Mouse (Mus musculus) C2C12 (cell line): ENCODE measurements around the gene Ldb1. TPM values are rescaled to one million over a fixed set of nuclear protein-coding genes. Genes with fewer than 3 reads are reported as not detected.

Source experiments
- H3K27me3 ChIP-seq: one replicate; pipeline ENCODE4 v1.6.1; 2011; ENCODE audit not compliant: control insufficient read depth, insufficient read depth, insufficient read length
- H3K36me3 ChIP-seq: one replicate; pipeline ENCODE4 v1.6.1; 2011; ENCODE audit not compliant: control insufficient read depth, insufficient read depth
- H3K4me3 ChIP-seq: one replicate; pipeline ENCODE4 v1.5.1; 2011; ENCODE audit warnings: mild to moderate bottlenecking, control low read depth; ENCODE audit not compliant: poor library complexity, insufficient read depth, severe bottlenecking
- H3K79me2 ChIP-seq: one replicate; pipeline ENCODE4 v1.6.1; 2011; ENCODE audit not compliant: control insufficient read depth, insufficient read depth
- H3K79me3 ChIP-seq: one replicate; pipeline ENCODE4 v1.6.1; 2011; ENCODE audit warnings: low read depth, control low read depth
- H3ac ChIP-seq: one replicate; pipeline ENCODE3; 2011; ENCODE audit warnings: low read depth; ENCODE audit not compliant: control insufficient read depth, insufficient read length
- CEBPB ChIP-seq: IDR thresholded peaks from one replicate; pipeline ENCODE4 v1.6.1; 2011; ENCODE audit warnings: low read depth, mild to moderate bottlenecking, control low read depth, moderate library complexity
- CTCF ChIP-seq: IDR thresholded peaks from one replicate; pipeline ENCODE4 v1.5.1; 2011; ENCODE audit not compliant: control insufficient read depth, insufficient read depth, insufficient read length
- FOSL1 ChIP-seq: IDR thresholded peaks from one replicate; pipeline ENCODE4 v1.8.0; 2011; ENCODE audit warnings: mild to moderate bottlenecking, low read length; ENCODE audit not compliant: poor library complexity, insufficient read depth, severe bottlenecking
- MAX ChIP-seq: IDR thresholded peaks from one replicate; pipeline ENCODE4 v1.6.1; 2011; ENCODE audit warnings: mild to moderate bottlenecking, control low read depth
- MYOD1 ChIP-seq: IDR thresholded peaks from one replicate; pipeline ENCODE4 v1.6.1; 2011; ENCODE audit warnings: low read depth; ENCODE audit not compliant: control insufficient read depth, insufficient read length
- MYOG ChIP-seq: IDR thresholded peaks from one replicate; pipeline ENCODE4 v1.6.1; 2011; ENCODE audit not compliant: control insufficient read depth, insufficient read length; ENCODE audit errors: extremely low read depth
- USF1 ChIP-seq: IDR thresholded peaks from one replicate; pipeline ENCODE4 v1.6.1; 2011; ENCODE audit warnings: low read depth, mild to moderate bottlenecking, control low read depth, moderate library complexity
- polyA plus RNA-seq: library from polyadenylated mRNA; unstranded; fragments of >200 nt; fragmentation: generic; extraction: Trizol; gene quantifications from one replicate; pipeline ENCODE4 v1.2.1, GENCODE M21; 2012; ENCODE audit warnings: missing spikeins

The Ldb1 gene
- polyA plus RNA-seq, 1 experiment = 80.5 TPM

DNA sequence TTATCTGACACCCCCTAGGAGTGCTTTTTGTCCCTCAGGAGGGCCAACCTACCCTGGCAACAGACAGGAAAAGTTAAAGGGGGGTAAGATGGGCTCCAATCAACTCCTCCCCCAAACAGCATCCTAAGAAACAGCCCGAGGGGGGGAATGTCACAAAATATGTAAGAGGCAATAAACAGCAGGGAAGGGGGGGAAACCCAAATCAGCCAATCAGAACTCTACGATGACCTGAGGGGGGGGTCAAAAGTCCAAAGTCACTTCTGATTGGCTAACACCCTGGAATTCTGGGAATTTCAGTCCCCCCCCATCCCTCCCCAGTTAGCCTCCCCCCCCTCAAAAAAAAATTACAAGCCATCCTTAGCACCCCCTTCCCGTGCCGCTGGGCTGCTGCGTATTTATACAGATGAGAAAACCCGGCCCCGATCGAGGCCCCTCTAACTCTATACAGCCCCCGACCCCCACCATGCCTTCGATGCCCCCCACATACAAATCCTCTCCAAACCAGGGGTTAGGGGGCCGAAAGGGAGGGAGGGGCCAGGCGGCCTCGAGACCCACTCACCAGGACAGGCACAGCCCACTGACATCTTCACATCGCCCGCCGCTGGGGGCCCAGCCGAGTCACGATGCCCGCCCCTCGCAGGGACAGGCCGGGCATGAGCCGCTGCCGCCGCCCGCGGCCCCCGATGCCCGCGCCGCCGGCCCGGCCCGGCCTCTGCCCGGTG lies 582 bp downstream of the Ldb1 start, which contains the start of gene Pprc1:
Pprc1 (plus strand) TSS at position 616 of the 722 bp plus-strand sequence.
- H3K4me3 ChIP-seq = peak within 1 kb of the TSS; percentile 76
- H3K36me3 ChIP-seq = no peaks in the 10 kb centered on the region
- H3K79me2 ChIP-seq = peaks cover 54% of the 10 kb centered on the region
- peaks cover 36% of the 10 kb centered on the region for H3K79me3 ChIP-seq
- no peaks in the 10 kb centered on the region for H3K27me3 ChIP-seq
- peak within 1 kb of the TSS; percentile 76 for H3ac ChIP-seq
- no peak for TF ChIP-seq MAX

DNA sequence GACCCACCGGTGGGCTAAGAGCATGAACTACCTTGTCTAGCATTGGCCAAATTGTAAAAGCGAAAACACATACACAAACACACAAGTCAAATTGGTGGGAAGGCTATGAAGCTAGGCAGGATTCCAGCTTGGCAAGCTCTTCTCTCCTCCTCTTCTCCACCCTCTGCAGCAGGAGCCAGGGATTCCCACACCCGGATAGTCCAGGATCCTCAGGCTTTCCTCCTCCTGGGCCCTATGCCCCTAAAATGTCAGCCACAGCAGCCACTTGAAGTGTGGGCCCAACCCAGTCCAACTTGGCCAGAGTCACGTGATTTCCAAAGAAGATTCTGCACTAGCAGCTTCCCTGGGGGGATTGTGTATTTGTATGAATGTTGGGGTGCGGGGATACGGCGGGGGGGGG lies 1.6 kb downstream of the Ldb1 start:
- peak overlapping the region; percentile 11 for H3K4me3 ChIP-seq
- H3ac ChIP-seq = no peak overlapping the region
- H3K79me2 ChIP-seq = peaks cover 62% of the 10 kb centered on the region
- peak; percentile 2 for TF ChIP-seq USF1
- TF ChIP-seq CEBPB = no peak
- TF ChIP-seq CTCF = no peak
- H3K36me3 ChIP-seq = no peaks in the 10 kb centered on the region
- peaks cover 42% of the 10 kb centered on the region for H3K79me3 ChIP-seq
- H3K27me3 ChIP-seq = no peaks in the 10 kb centered on the region

- peaks cover 70% of the 10 kb centered on the region for H3K79me2 ChIP-seq
- no peaks in the 10 kb centered on the region for H3K27me3 ChIP-seq
- no peak overlapping the region for H3K4me3 ChIP-seq
- no peaks in the 10 kb centered on the region for H3K36me3 ChIP-seq
- TF ChIP-seq USF1 = no peak
- no peak for TF ChIP-seq MYOG
- no peak for TF ChIP-seq CTCF
- TF ChIP-seq MAX = no peak
- TF ChIP-seq MYOD1 = no peak
- TF ChIP-seq FOSL1 = no peak
- TF ChIP-seq CEBPB = no peak
- H3K79me3 ChIP-seq = peaks cover 50% of the 10 kb centered on the region
- H3ac ChIP-seq = peak overlapping the region; percentile 58
Observed at GRCm38 (mm10) chr19:46042476-46043011, 2.5 kb downstream of the Ldb1 start.

DNA sequence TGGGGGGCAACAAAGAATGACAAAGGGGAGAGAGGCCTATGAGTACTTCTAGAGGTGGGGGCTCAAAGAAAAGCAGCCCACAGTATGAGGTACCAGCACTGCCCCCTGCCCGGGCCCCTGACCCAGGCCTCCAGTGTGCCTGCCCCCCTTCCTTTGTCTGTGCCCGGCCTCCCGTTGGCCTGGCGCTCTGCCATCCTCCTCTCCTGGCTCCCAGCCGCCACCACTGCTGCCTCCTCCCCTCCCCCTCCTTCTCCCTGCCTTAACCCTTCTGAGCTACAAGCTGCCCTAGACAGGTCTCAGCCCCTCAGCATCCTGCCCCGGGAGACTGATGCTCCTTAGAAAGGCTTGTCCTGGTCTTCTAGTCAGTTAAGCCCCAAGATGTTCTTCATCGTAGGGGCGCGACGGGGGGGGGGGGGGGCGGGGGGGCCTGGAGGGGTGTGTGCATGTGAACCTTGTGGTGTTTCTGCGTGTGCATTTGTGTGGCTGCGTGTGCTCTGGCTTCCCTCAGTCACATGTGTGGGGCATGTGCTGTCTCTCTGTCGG lies 3.0 kb downstream of the Ldb1 start:
- Histone ChIP-seq H3ac (peak overlapping the region; percentile 58), H3K79me2 (peaks cover 76% of the 10 kb centered on the region), H3K36me3 (no peaks in the 10 kb centered on the region), H3K27me3 (no peaks in the 10 kb centered on the region), H3K4me3 (no peak overlapping the region), H3K79me3 (peaks cover 55% of the 10 kb centered on the region)
- no peak for TF ChIP-seq CEBPB
- TF ChIP-seq MYOG = no peak
- no peak for TF ChIP-seq MAX
- no peak for TF ChIP-seq USF1
- no peak for TF ChIP-seq FOSL1
- no peak for TF ChIP-seq MYOD1
- no peak for TF ChIP-seq CTCF

- Histone ChIP-seq H3K4me3 (no peak overlapping the region), H3K27me3 (no peaks in the 10 kb centered on the region), H3K79me3 (peaks cover 61% of the 10 kb centered on the region), H3ac (peak overlapping the region; percentile 12), H3K36me3 (no peaks in the 10 kb centered on the region), H3K79me2 (peaks cover 82% of the 10 kb centered on the region)
- no peak for TF ChIP-seq FOSL1
- TF ChIP-seq CEBPB = no peak
- no peak for TF ChIP-seq MYOD1
- TF ChIP-seq CTCF = no peak
- no peak for TF ChIP-seq MYOG
- TF ChIP-seq USF1 = no peak
- no peak for TF ChIP-seq MAX
Observed at GRCm38 (mm10) chr19:46041299-46041932, 3.6 kb downstream of the Ldb1 start.
